Mouse (Mus musculus) macrophage (primary cell): ENCODE results near the gene M1ap. TPM values are rescaled to one million over a fixed set of nuclear protein-coding genes. Genes with fewer than 3 reads are reported as not detected.
A peak's percentile ranks its signal among the peaks of the same experiment; 100 is the strongest.

Experiments used
- H3K27ac ChIP-seq: fragments of 350-480 bp; formaldehyde crosslinking; 2 replicates; pipeline ENCODE4 v1.9.0; 2021
- H3K36me3 ChIP-seq: fragments of 350-480 bp; formaldehyde crosslinking; 2 replicates; pipeline ENCODE4 v1.9.0; 2021; ENCODE audit errors: inconsistent target
- H3K4me3 ChIP-seq: fragments of 350-480 bp; formaldehyde crosslinking; 2 replicates; pipeline ENCODE4 v1.9.0; 2021; ENCODE audit errors: inconsistent target
- H3K79me2 ChIP-seq: fragments of 350-480 bp; formaldehyde crosslinking; 2 replicates; pipeline ENCODE4 v1.9.0; 2021; ENCODE audit errors: inconsistent target
- WGBS: methylation state at CpG from one replicate; pipeline ENCODE4 v1.1.7; 2026; ENCODE audit warnings: inconsistent platforms; ENCODE audit not compliant: missing documents; 5-methylcytosine and 5-hydroxymethylcytosine counted together
- polyA plus RNA-seq: library from polyadenylated mRNA; stranded (reverse); fragments of 250-400 nt; gene quantifications from 3 replicates; pipeline ENCODE4 v1.2.4, GENCODE M21; 2018; ENCODE audit warnings: inconsistent platforms

M1ap gene
- polyA plus RNA-seq, 1 experiment from 2014 or later = 1.2 TPM

GRCm38 (mm10) chr6:83010010-83010409 lies 63.3 kb downstream of the M1ap start:
- Histone ChIP-seq H3K27ac (peak overlapping the region; percentile 76), H3K4me3 (no peak overlapping the region; the same call in 1 of the 2 replicates), H3K36me3 (no peaks in the 10 kb centered on the region), H3K79me2 (no peaks in the 10 kb centered on the region)
- WGBS = 24% methylated on average over 7 of the region's 7 CpGs

DNA sequence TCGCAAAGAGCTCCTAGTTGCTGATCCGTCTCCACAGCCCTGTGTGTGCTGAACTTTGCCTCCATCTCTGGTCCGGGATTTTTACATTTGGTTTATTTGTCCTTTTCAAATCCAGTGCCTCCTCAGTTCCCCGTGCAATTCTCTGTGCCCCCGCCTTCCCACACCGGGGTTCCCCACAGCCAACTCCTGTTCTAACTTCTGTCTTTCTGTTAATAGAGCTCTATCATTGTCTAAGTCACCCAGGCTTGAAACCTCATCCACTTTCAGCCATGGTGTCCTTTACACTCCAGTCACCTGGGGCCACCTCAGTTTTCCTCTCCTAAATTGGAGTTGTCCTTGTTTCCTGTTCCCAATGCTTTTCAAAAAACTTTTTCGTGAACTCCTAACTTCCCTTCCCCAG lies 64.6 kb downstream of the M1ap start:
- H3K79me2 ChIP-seq = no peaks in the 10 kb centered on the region
- 66% methylated on average over 7 of the region's 7 CpGs for WGBS
- H3K4me3 ChIP-seq = no peak overlapping the region
- H3K27ac ChIP-seq = no peak overlapping the region
- H3K36me3 ChIP-seq = no peaks in the 10 kb centered on the region

DNA sequence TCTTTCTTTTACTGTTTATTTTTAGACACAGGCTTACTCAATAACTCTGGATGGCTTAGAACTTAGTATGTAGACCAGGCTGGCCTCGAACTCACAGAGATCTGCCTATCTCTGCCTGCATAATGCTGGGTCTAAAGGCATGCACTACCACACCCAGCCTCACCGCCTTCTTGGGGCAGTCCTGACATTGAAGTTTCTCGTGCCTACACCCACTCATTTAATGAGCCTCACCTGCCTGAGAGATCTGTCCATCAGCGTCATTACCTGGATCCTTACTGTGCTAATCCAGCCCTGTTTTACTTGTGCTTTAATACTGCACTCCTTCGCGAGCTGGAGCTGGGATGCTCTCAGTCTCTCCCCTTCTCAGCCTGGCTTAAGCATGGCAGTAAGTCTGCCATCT lies 65.1 kb downstream of the M1ap start:
- Histone ChIP-seq H3K79me2 (no peaks in the 10 kb centered on the region), H3K4me3 (no peak overlapping the region), H3K36me3 (no peaks in the 10 kb centered on the region), H3K27ac (no peak overlapping the region)
- WGBS = 92% methylated on average over 6 of the region's 6 CpGs

GRCm38 (mm10) chr6:83013444-83013843 lies 66.7 kb downstream of the M1ap start:
- 8% methylated on average over 5 of the region's 5 CpGs for WGBS
- no peaks in the 10 kb centered on the region for H3K79me2 ChIP-seq
- H3K27ac ChIP-seq = peak overlapping the region; percentile 85
- no peak overlapping the region for H3K4me3 ChIP-seq
- no peaks in the 10 kb centered on the region for H3K36me3 ChIP-seq

GRCm38 (mm10) chr6:83014482-83015466 lies 68.1 kb downstream of the M1ap start:
- peak overlapping the region; percentile 85 for H3K27ac ChIP-seq
- no peaks in the 10 kb centered on the region for H3K79me2 ChIP-seq
- WGBS = 62% methylated on average over 12 of the region's 12 CpGs
- no peak overlapping the region for H3K4me3 ChIP-seq
- H3K36me3 ChIP-seq = no peaks in the 10 kb centered on the region

DNA sequence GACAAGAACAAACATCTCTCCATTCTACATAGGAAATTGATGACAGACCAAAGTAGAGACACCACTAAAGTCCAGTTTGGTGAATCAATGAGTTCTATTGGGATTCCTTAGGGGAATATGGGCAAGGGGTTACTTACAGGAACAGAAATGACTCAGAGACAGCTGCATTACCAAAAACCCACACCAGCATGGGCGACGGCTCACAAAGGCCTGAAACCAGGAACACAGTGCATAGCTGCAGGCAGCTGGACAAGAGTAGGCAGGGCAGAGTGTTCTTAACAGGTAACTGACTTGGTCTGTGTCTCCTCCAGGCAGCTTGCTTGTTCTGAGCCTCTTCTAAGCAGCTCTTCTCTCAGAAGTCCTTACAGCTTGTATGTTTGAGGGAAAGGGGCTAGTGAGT lies 69.0 kb downstream of the M1ap start:
- H3K36me3 ChIP-seq = no peaks in the 10 kb centered on the region
- H3K79me2 ChIP-seq = no peaks in the 10 kb centered on the region
- 91% methylated on average over 2 of the region's 2 CpGs for WGBS
- H3K4me3 ChIP-seq = no peak overlapping the region
- H3K27ac ChIP-seq = no peak overlapping the region

- H3K79me2 ChIP-seq = no peaks in the 10 kb centered on the region
- H3K27ac ChIP-seq = peak overlapping the region; percentile 85
- no peaks in the 10 kb centered on the region for H3K36me3 ChIP-seq
- 43% methylated on average over 3 of the region's 3 CpGs for WGBS
- H3K4me3 ChIP-seq = no peak overlapping the region
Measured at GRCm38 (mm10) chr6:83017190-83017589, 70.5 kb downstream of the M1ap start.

- Histone ChIP-seq H3K79me2 (no peaks in the 10 kb centered on the region), H3K4me3 (no peak overlapping the region), H3K36me3 (no peaks in the 10 kb centered on the region), H3K27ac (no peak overlapping the region)
- 90% methylated on average over 3 of the region's 3 CpGs for WGBS
Measured at GRCm38 (mm10) chr6:83019044-83019443, 72.3 kb downstream of the M1ap start.

DNA sequence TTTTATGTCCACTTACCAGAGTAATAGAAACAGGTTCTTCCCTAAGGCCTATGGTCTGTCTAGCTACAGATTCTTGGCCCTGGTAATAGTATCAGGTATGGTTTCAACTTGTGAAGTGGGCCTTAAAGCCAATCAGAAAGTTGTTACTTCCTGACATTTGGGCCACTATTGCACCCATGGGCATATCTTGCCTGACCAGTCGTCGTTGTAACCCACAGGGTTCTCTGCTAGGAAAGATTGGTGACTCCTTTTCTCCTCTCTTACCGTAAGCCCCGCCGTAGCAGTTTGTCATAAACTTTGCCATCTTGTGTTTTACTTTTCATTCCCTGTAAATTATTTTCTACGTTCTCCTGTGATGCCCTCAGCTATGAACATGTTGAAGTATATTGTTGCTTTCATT lies 73.4 kb downstream of the M1ap start:
- no peak overlapping the region for H3K4me3 ChIP-seq
- H3K79me2 ChIP-seq = no peaks in the 10 kb centered on the region
- H3K36me3 ChIP-seq = no peaks in the 10 kb centered on the region
- 87% methylated on average over 6 of the region's 6 CpGs for WGBS
- no peak overlapping the region for H3K27ac ChIP-seq

DNA sequence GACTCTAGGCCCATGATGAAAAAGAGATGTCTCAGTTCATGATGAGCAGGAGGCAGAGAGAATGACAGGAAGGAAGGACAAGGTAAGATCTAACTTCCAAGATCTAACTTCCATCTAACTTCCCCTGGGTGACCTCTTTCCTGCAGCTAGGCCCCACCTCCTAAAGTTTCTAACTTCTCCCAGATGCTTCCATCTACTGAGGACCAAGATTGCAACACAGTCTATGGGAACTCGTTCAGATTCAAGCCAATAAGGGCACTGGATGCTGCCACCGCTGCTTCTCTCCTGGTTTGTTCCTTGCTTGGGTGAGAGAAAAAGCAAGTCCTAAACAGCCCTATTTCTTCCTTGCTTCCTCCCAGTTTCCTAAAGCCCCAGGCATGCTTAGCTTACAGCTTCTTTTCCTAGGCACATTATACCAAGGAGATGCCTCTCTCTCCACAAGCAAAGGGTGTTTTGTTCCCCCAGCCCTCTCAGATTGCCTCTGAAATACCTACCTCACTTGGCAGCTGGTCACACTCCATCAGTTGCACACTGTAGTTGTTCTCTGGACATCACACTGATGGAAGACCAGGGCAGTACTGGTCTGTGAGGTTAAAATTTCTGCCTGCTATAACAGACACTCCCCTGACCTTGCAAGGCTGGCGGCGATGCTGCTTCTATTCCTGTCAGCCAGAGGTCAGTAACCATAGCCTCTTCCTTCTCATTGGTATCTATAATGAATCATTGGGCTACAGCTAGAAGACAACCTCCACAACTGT lies 74.3 kb downstream of the M1ap start:
- Histone ChIP-seq H3K4me3 (no peak overlapping the region), H3K36me3 (no peaks in the 10 kb centered on the region), H3K27ac (no peak overlapping the region), H3K79me2 (no peaks in the 10 kb centered on the region)
- WGBS = 66% methylated on average over 4 of the region's 4 CpGs

DNA sequence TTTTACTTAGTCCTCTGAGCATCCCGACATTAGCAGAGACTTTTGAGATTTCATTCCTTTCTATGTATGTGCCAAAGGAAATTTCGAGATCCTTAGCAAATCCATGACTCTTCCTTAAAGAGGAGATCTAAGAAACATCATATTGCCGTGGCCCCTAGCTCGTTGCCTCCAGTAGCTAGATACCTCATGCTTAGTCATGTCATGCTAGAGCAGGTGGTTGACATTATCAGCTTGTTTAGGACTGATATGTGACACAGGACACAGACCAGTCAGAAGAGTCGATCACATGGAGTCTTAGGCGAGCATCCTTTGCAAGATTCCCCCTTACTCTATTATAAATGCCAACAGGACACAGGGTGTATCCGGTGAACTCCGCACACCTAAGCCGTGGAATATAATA lies 76.3 kb downstream of the M1ap start:
- Histone ChIP-seq H3K4me3 (no peak overlapping the region), H3K27ac (no peak overlapping the region), H3K79me2 (no peaks in the 10 kb centered on the region), H3K36me3 (no peaks in the 10 kb centered on the region)
- WGBS = 96% methylated on average over 9 of the region's 9 CpGs

DNA sequence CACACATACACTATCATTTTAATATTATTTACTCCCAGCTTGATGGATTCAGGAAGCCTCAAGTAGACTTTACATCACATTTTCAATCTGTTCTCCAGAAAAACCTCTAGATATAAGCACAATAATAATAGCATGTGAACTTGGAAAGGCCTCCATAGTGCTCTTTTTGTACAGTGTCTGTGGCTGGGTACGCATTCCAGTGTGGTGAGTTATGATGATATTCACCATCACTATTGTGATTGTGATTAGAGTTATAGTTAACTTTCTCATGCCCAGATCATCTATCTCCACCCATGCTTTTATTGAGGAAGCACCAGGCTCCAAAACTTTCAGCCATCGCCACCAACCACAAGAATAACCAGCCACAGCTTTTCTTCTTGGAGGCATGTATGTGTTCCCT lies 77.1 kb downstream of the M1ap start:
- Histone ChIP-seq H3K4me3 (no peak overlapping the region), H3K36me3 (no peaks in the 10 kb centered on the region), H3K79me2 (no peaks in the 10 kb centered on the region), H3K27ac (no peak overlapping the region)
- WGBS = 89% methylated on average over 2 of the region's 2 CpGs

- Histone ChIP-seq H3K4me3 (no peak overlapping the region), H3K79me2 (no peaks in the 10 kb centered on the region), H3K36me3 (no peaks in the 10 kb centered on the region), H3K27ac (no peak overlapping the region)
- WGBS = 62% methylated on average over 4 of the region's 4 CpGs
Measured at GRCm38 (mm10) chr6:83024421-83024820, 77.7 kb downstream of the M1ap start.

DNA sequence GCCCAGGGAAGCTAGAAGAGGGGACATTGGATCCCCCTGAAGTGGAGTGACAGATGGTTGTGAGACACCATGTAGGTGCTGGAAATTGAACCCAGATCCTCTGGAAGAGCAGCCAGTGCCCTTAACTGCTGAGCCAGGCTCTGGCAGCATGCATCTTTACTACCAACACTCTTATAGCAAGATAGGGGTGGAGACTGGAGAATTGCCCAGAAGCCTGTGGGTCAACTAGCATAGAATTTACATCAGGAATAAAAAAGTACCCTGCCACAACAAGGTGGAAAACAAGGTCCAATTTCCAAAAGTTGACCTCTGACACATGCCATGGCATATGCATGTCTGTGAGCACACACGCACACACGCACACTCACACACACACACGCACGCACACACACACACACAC lies 78.5 kb downstream of the M1ap start:
- WGBS = no CpG with 5 or more reads among the region's 4 CpGs

DNA sequence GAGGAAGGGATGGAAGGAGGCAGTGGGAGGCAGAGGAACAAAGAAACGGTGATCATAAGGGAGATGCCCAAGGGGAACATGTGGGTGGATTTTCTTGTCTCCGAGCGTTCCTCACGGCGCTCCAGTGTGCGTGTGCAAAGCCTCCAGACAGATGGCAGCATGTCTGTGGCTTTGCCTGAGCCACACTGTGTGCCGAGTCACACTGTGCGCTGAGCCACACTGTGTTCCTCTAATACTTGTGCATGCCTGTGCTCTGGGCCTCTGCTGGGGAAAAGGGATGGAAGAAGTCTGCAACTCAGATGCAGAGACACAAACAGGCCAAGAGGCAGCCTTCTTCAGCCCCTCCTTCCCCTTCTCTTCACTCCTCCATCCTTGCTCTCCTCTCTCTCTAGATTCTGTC lies 80.6 kb downstream of the M1ap start:
- Histone ChIP-seq H3K4me3 (no peak overlapping the region), H3K27ac (no peak overlapping the region)
- WGBS = 67% methylated on average over 8 of the region's 8 CpGs

More for the DNA sequence above, 78.5 kb downstream of the M1ap start:
- no peaks in the 10 kb centered on the region for H3K79me2 ChIP-seq
- H3K4me3 ChIP-seq = no peak overlapping the region
- no peak overlapping the region for H3K27ac ChIP-seq
- H3K36me3 ChIP-seq = peaks cover 5% of the 10 kb centered on the region; the same call in 1 of the 2 replicates

More for the DNA sequence above, 80.6 kb downstream of the M1ap start:
- H3K36me3 ChIP-seq = peaks cover 24% of the 10 kb centered on the region; the same call in 1 of the 2 replicates
- H3K79me2 ChIP-seq = peaks cover 15% of the 10 kb centered on the region
